Mouse (Mus musculus) MEL (cell line): Measurements from ENCODE around the gene 9630041A04Rik. TPM values are rescaled to one million over a fixed set of nuclear protein-coding genes. Genes with fewer than 3 reads are reported as not detected.

ENCODE experiments used
- DNase-seq: peaks from one replicate; pipeline ENCODE4 v3.0.0; 2011; ENCODE audit warnings: low read depth, low spot score
- H3K27ac ChIP-seq: 2 replicates; pipeline ENCODE4 v1.5.1; 2012; ENCODE audit warnings: low read depth, mild to moderate bottlenecking, control low read depth, low read length, moderate library complexity; ENCODE audit not compliant: control insufficient read depth
- H3K27me3 ChIP-seq, 2 experiments: fragments of 150-350 bp in 1 of 2; sonication (generic) in 1 of 2; 2 replicates each; pipeline ENCODE4 v1.6.1; 2012; ENCODE audit warnings: low read length in 2 of 2, mild to moderate bottlenecking in 2 of 2, improper control_type of control experiment in 1 of 2, moderate library complexity in 1 of 2; ENCODE audit not compliant: insufficient read depth in 2 of 2, control insufficient read depth in 1 of 2
- H3K36me3 ChIP-seq, 2 experiments: 2 replicates each; pipeline ENCODE4 v1.6.1; 2012 to 2014; ENCODE audit warnings: low read length in 2 of 2, improper control_type of control experiment in 1 of 2, inconsistent platforms in 1 of 2, mild to moderate bottlenecking in 1 of 2; ENCODE audit not compliant: insufficient read depth in 2 of 2, control insufficient read depth in 1 of 2
- H3K4me1 ChIP-seq, 2 experiments: fragments of 150-350 bp in 1 of 2; sonication (generic) in 1 of 2; 2 replicates each; pipeline ENCODE4 v1.6.1; 2012; ENCODE audit warnings: low read length in 2 of 2, improper control_type of control experiment in 1 of 2, mild to moderate bottlenecking in 1 of 2; ENCODE audit not compliant: insufficient read depth in 2 of 2, control insufficient read depth in 1 of 2
- H3K4me3 ChIP-seq, 2 experiments: fragments of 150-350 bp in 1 of 2; sonication (generic) in 1 of 2; 2 replicates each; pipeline ENCODE4 v1.5.1; 2012; ENCODE audit warnings: low read depth in 2 of 2, low read length in 2 of 2, mild to moderate bottlenecking in 2 of 2, moderate library complexity in 2 of 2, control low read depth in 1 of 2, improper control_type of control experiment in 1 of 2; ENCODE audit not compliant: control insufficient read depth in 1 of 2, insufficient read depth in 1 of 2
- H3K79me2 ChIP-seq: 2 replicates; pipeline ENCODE4 v1.6.1; 2012; ENCODE audit warnings: mild to moderate bottlenecking, low read length, moderate library complexity; ENCODE audit not compliant: control insufficient read depth, poor library complexity, insufficient read depth
- H3K9ac ChIP-seq: 2 replicates; pipeline ENCODE4 v1.6.1; 2012; ENCODE audit warnings: low read depth, mild to moderate bottlenecking, control low read depth, low read length, moderate library complexity; ENCODE audit not compliant: control insufficient read depth, poor library complexity, severe bottlenecking
- H3K9me3 ChIP-seq: fragments of 150-350 bp; sonication (generic); replicated peaks from 2 replicates; pipeline ENCODE4 v1.6.1; 2012; ENCODE audit warnings: mild to moderate bottlenecking, low read length, improper control_type of control experiment, moderate library complexity; ENCODE audit not compliant: insufficient read depth
- BHLHE40 ChIP-seq: IDR thresholded peaks from 2 replicates; pipeline ENCODE4 v1.6.1; 2012; ENCODE audit warnings: low read depth, mild to moderate bottlenecking, inconsistent platforms, low read length, improper control_type of control experiment, borderline replicate concordance
- CHD1 ChIP-seq: IDR thresholded peaks from 2 replicates; pipeline ENCODE4 v1.6.1; 2012; ENCODE audit warnings: low read depth, mild to moderate bottlenecking, inconsistent platforms, low read length, improper control_type of control experiment
- CHD2 ChIP-seq: IDR thresholded peaks from 2 replicates; pipeline ENCODE4 v1.6.1; 2011; ENCODE audit warnings: low read length, improper control_type of control experiment
- CTCF ChIP-seq, 3 experiments: IDR thresholded peaks in 2 of 3; conservative IDR thresholded peaks in 1 of 3; 2 replicates each; pipeline ENCODE4 v1.5.1; 2011 to 2012; ENCODE audit warnings: low read length in 3 of 3, low read depth in 2 of 3, mild to moderate bottlenecking in 2 of 3, improper control_type of control experiment in 1 of 3, inconsistent platforms in 1 of 3, mixed read lengths in 1 of 3, moderate library complexity in 1 of 3; ENCODE audit not compliant: control insufficient read depth in 1 of 3, insufficient read depth in 1 of 3, poor library complexity in 1 of 3, severe bottlenecking in 1 of 3
- GABPA ChIP-seq: IDR thresholded peaks from 2 replicates; pipeline ENCODE4 v1.6.1; 2012; ENCODE audit warnings: low read depth, mild to moderate bottlenecking, inconsistent platforms, low read length, improper control_type of control experiment, moderate library complexity
- JUND ChIP-seq: IDR thresholded peaks from 2 replicates; pipeline ENCODE4 v1.6.1; 2011; ENCODE audit warnings: low read depth, mild to moderate bottlenecking, improper control_type of control experiment, low read length
- MAFK ChIP-seq: IDR thresholded peaks from 2 replicates; pipeline ENCODE4 v1.6.1; 2011; ENCODE audit warnings: low read depth, mild to moderate bottlenecking, low read length, improper control_type of control experiment, borderline replicate concordance
- MAX ChIP-seq: IDR thresholded peaks from 2 replicates; pipeline ENCODE4 v1.6.1; 2011; ENCODE audit warnings: low read length, improper control_type of control experiment
- MXI1 ChIP-seq: IDR thresholded peaks from 2 replicates; pipeline ENCODE4 v1.6.1; 2011; ENCODE audit warnings: mild to moderate bottlenecking, low read depth, low read length, improper control_type of control experiment
- MYB ChIP-seq: IDR thresholded peaks from 2 replicates; pipeline ENCODE4 v1.6.1; 2011; ENCODE audit warnings: mild to moderate bottlenecking, low read depth, low read length, improper control_type of control experiment
- MYC ChIP-seq: IDR thresholded peaks from 2 replicates; pipeline ENCODE4 v1.6.1; 2011; ENCODE audit warnings: low read depth, mild to moderate bottlenecking, low read length, improper control_type of control experiment, moderate library complexity
- POLR2AphosphoS5 ChIP-seq: IDR thresholded peaks from 2 replicates; pipeline ENCODE4 v1.6.1; 2012; ENCODE audit warnings: low read depth, borderline replicate concordance, mild to moderate bottlenecking, inconsistent platforms, low read length, moderate library complexity, mixed read lengths
- RAD21 ChIP-seq: IDR thresholded peaks from 2 replicates; pipeline ENCODE4 v1.6.1; 2011; ENCODE audit warnings: mild to moderate bottlenecking, low read depth, low read length, improper control_type of control experiment
- RCOR1 ChIP-seq: IDR thresholded peaks from 2 replicates; pipeline ENCODE4 v1.6.1; 2012; ENCODE audit warnings: low read depth, mild to moderate bottlenecking, inconsistent platforms, low read length, improper control_type of control experiment
- SIN3A ChIP-seq: IDR thresholded peaks from 2 replicates; pipeline ENCODE4 v1.6.1; 2012; ENCODE audit warnings: low read length, improper control_type of control experiment, inconsistent platforms
- SMC3 ChIP-seq: IDR thresholded peaks from 2 replicates; pipeline ENCODE4 v1.6.1; 2011; ENCODE audit warnings: low read depth, low read length, improper control_type of control experiment
- TAL1 ChIP-seq: IDR thresholded peaks from 2 replicates; pipeline ENCODE4 v1.6.1; 2012; ENCODE audit warnings: mild to moderate bottlenecking, inconsistent platforms, low read length, moderate library complexity, mixed read lengths
- TBP ChIP-seq: IDR thresholded peaks from 2 replicates; pipeline ENCODE4 v1.8.0; 2011; ENCODE audit warnings: low read depth, low read length, improper control_type of control experiment
- TCF12 ChIP-seq: IDR thresholded peaks from 2 replicates; pipeline ENCODE4 v1.6.1; 2014; ENCODE audit warnings: low read depth, mild to moderate bottlenecking, inconsistent platforms, low read length, improper control_type of control experiment, moderate library complexity
- UBTF ChIP-seq: IDR thresholded peaks from 2 replicates; pipeline ENCODE4 v1.6.1; 2012; ENCODE audit warnings: low read depth, mild to moderate bottlenecking, inconsistent platforms, low read length, improper control_type of control experiment, moderate library complexity, borderline replicate concordance; ENCODE audit not compliant: insufficient read depth
- USF1 ChIP-seq: IDR thresholded peaks from 2 replicates; pipeline ENCODE4 v1.6.1; 2014; ENCODE audit warnings: low read depth, mild to moderate bottlenecking, inconsistent platforms, low read length, improper control_type of control experiment, moderate library complexity
- USF2 ChIP-seq, 2 experiments: IDR thresholded peaks; 2 replicates each; pipeline ENCODE4 v1.6.1; 2011 to 2012; ENCODE audit warnings: improper control_type of control experiment in 2 of 2, low read length in 2 of 2, borderline replicate concordance in 1 of 2, inconsistent platforms in 1 of 2, low read depth in 1 of 2, mild to moderate bottlenecking in 1 of 2; ENCODE audit not compliant: insufficient read depth in 1 of 2
- ZC3H11A ChIP-seq: IDR thresholded peaks from 2 replicates; pipeline ENCODE4 v1.6.1; 2012; ENCODE audit warnings: low read depth, mild to moderate bottlenecking, inconsistent platforms, low read length, improper control_type of control experiment
- ZMIZ1 ChIP-seq: IDR thresholded peaks from 2 replicates; pipeline ENCODE4 v1.6.1; 2012; ENCODE audit warnings: low read depth, mild to moderate bottlenecking, inconsistent platforms, low read length, improper control_type of control experiment, moderate library complexity
- polyA plus RNA-seq, 2 experiments: library from polyadenylated mRNA; stranded (reverse) in 1 of 2; unstranded in 1 of 2; fragments of >175 nt in 1 of 2; fragments of >200 nt in 1 of 2; gene quantifications; 2 replicates each; pipeline versions ENCODE4 v1.2.1 to v1.2.4; 2012; ENCODE audit warnings: low replicate concordance in 2 of 2, low read depth in 1 of 2; ENCODE audit not compliant: insufficient read length in 2 of 2, insufficient read depth in 1 of 2, missing spikeins in 1 of 2
- total RNA-seq: library from RNA; depleted of rRNA; stranded (reverse); fragments of 300-350 nt; gene quantifications from 2 replicates; pipeline ENCODE4 v1.2.3, GENCODE M21; 2012

Gene 9630041A04Rik
- total and polyA plus RNA-seq, 3 experiments: not detected

- Histone ChIP-seq H3K9ac (no peak overlapping the region), H3K4me3 (no peak overlapping the region), H3K9me3 (no peaks in the 10 kb centered on the region), H3K4me1 (no peaks in the 10 kb centered on the region), H3K27ac (no peak overlapping the region), H3K36me3 (no peaks in the 10 kb centered on the region), H3K27me3 (no peaks in the 10 kb centered on the region), H3K79me2 (no peaks in the 10 kb centered on the region)
- DNase-seq: no peak
- no peak for TF ChIP-seq JUND
- no peak for TF ChIP-seq SIN3A
- no peak for TF ChIP-seq RAD21
- TF ChIP-seq GABPA: no peak
- TF ChIP-seq TBP: no peak
- TF ChIP-seq SMC3: no peak
- no peak for TF ChIP-seq RCOR1
- TF ChIP-seq CHD2: no peak
Measured at GRCm38 (mm10) chr9:101982378-101982777, 120.7 kb downstream of the 9630041A04Rik start.

- Histone ChIP-seq H3K27ac (no peak overlapping the region), H3K9me3 (no peaks in the 10 kb centered on the region), H3K36me3 (no peaks in the 10 kb centered on the region), H3K27me3 (no peaks in the 10 kb centered on the region), H3K9ac (no peak overlapping the region), H3K79me2 (no peaks in the 10 kb centered on the region), H3K4me3 (no peak overlapping the region), H3K4me1 (no peaks in the 10 kb centered on the region)
- no peak for TF ChIP-seq USF2 (IDR thresholded peaks at IDR 0.05; ENCODE audit: borderline replicate concordance in 1 of 2, insufficient read depth in 1 of 2, low read depth in 1 of 2, low read length in 2 of 2)
- TF ChIP-seq TAL1: no peak
- TF ChIP-seq TBP: no peak
- no peak for TF ChIP-seq SMC3
- TF ChIP-seq ZC3H11A: no peak
- no peak for TF ChIP-seq ZMIZ1
- no peak for TF ChIP-seq CTCF (IDR thresholded peaks at IDR 0.05 in 2 of 3, conservative IDR thresholded peaks at IDR 0.05 in 1 of 3; ENCODE audit: control insufficient read depth in 1 of 3, insufficient read depth in 1 of 3, low read depth in 2 of 3, low read length in 3 of 3, poor library complexity in 1 of 3, severe bottlenecking in 1 of 3)
- TF ChIP-seq CHD1: no peak
- TF ChIP-seq MYC: no peak
- no peak for TF ChIP-seq POLR2AphosphoS5
- no peak for TF ChIP-seq MAX
- TF ChIP-seq MXI1: no peak
- TF ChIP-seq UBTF: no peak
- TF ChIP-seq USF1: no peak
- TF ChIP-seq MAFK: no peak
- no peak for TF ChIP-seq MYB
- no peak for TF ChIP-seq CHD2
- TF ChIP-seq TCF12: no peak
- TF ChIP-seq BHLHE40: no peak
- no peak for DNase-seq
Measured at GRCm38 (mm10) chr9:101986910-101987309, 125.3 kb downstream of the 9630041A04Rik start.
